Mouse (Mus musculus): ENCODE measurements around the gene Asphd1.

Gene Asphd1

DNA sequence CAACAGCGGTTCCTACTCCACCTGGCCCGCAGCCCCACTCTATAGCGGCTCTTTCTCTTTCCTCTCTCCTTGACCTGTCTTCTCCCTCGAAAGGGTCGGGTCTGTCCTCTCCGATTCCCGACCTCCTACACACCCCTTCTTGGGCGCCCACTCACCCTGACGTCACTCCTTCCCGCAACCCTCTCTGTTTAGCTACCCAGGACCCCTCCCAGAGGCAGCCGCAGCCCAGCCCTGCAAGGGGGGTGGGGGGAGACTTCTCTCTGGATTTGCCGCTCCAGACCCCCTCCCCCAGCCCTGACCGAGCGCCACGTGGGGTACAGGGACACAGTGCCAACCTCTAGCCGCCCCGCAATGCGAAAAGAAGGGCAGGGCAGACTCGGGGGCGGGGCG lies at the start of gene Asphd1:
Gene Asphd1 (minus strand): TSS at position 180 of the 390 bp plus-strand sequence.
- peak; percentile 46 for DNase-seq (ENCODE audit: low read depth, low spot score)

DNA sequence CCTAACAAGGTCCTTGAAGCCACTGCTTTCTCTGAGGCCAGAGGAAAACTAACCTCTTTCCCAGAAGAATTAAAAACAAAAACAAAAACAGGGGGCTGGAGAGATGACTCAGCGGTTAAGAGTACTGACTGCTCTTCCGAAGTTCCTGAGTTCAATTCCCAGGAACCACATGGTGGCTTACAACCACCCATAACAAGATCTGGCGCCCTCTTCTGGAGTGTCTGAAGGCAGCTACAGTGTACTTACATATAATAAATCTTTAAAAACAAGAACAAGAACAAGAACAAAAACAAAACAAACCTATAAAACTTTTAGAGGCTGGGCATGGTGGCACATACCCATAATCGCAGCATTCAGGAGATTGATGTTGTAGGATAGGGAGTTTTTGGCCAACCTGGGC lies 47.1 kb upstream of the Asphd1 start:
- DNase-seq (ENCODE audit: low read depth, low spot score), result no peak

DNA sequence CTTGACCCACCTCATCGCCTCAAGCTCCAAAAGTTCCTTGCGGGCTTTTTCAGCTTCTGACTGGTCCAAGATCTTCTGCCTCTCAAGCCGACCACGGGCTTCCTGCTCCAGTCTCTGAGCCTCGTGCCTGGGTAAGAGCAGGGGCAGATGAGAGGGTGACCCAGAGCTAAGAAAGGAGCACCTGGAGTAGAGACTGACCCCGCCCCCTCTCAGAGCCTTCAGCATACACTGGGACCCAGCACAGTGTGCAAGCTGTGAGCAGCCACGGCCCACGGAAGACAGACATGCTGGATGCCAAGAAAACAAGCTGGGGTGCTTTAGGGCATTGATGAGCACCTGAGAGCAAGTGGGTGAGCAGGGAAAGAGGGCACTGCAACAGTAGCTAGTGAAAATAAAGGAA lies 39.4 kb upstream of the Asphd1 start:
- DNase-seq (ENCODE audit: low read depth, low spot score), result no peak

DNA sequence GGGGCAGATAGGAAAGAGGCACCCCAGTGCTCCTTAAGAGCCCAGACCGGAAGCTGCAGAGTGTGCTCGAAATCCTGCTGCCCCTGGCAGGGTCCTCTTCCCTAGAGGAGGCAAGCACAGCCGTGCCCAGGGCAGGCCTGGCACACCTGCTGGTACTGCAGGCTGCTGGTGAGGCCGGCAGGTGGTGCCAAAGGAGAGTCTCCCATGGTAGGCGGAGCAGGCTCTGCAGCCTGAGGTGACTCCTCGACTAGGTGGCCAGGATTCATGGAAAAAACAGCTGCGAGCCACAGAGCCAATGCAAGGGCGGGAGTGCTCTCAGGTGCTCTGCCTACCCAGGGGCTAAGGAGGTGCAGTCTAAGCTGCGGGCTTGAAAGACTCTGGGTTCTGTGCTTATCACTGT lies 36.9 kb upstream of the Asphd1 start:
- DNase-seq (ENCODE audit: low read depth, low spot score), result no peak

DNA sequence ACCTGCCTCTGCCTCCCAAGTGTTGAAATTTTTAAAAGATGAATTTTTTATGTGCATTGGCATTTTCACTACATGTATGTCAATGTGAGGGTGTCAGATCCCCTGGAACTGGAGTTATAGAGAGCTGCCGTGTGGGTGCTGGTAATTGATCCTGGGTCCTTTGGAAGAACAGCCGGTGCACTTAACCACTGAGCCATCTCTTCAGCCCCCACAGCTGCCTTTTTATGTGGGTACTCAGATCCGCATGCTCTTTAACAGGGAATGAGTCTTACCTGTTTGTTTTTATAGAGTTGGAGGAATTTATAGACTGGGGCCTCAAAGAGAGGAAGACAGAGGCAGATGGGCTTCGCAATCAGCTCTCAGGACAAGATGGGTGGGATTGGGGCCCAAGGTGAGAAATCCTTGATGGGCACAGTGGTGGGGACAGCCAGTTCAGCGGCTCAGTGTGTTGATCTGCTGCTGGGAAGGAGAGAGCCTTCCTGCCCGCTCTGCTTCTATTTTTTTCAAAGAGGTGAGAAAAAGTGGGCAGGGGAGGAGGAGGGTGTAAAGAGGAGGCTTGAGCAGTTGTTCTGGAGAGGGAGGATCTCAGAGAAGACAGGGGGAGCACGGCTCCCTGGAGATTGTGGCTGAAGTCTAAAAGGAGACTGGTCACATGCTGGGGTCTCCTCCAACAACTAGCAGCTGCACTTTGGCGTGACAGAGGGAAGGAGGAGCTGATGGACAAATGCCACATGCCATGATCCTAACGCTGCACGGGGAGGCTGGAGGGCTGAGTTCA lies 35.5 kb upstream of the Asphd1 start:
- no peak for DNase-seq (ENCODE audit: low read depth, low spot score)

DNA sequence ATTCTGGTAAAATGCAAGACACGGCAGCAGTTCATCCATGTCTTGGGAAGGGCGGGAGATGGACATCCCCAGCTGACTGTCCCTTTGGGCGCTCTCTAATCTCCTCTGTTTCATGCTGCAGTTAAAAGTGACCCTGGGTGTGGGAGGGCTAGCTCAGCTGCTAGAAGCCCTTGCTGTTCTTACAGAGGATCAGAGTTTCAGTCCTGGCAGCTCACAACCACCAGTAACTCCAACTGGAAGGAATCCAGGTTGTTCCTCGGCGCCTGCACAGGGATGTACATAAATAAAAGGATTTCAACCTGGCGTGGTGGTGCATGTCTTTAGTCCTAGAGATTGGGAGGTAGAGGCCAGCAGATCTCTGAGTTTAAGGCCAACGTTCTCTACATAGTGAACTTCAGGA lies 33.7 kb upstream of the Asphd1 start:
- DNase-seq (ENCODE audit: low read depth, low spot score), result no peak

DNA sequence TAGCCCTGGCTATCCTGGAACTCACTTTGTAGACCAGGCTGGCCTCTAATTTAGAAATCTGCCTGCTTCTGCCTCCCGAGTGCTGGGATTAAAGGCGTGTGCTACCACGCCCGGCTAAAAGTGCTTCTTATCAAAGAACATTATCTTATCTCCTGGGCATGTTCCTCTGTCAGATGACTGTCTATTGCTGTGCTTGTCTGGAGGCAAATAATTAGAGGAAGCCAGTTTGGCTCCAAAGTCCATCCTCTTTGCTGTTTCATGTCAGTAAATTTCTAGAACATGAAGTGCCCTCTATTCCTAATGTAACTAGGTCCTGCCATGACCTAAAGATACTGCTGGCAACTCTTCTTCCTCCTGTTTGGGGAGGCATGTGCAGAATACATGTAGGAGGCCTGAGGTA lies 32.7 kb upstream of the Asphd1 start:
- no peak for DNase-seq (ENCODE audit: low read depth, low spot score)

DNA sequence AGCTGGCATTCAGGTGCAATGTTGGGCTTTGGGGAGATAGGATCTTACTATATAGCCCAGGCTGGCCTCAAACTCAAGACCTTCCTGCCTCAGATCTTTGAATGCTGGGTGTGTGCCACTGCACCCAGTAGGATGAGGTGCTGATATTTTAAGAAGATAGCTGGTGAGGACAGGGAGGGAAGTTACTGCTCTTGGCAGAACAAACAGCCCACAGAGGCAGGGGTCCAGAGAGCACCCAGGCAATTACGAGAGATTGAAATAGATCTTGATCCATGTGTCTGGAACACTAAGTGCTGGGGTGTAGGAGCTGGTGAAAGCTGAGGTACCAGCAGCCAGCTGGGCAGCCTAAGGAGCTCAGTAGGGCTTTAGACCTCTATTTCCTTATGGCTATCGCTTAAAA lies 32.2 kb upstream of the Asphd1 start:
- DNase-seq (ENCODE audit: low read depth, low spot score), result no peak

DNA sequence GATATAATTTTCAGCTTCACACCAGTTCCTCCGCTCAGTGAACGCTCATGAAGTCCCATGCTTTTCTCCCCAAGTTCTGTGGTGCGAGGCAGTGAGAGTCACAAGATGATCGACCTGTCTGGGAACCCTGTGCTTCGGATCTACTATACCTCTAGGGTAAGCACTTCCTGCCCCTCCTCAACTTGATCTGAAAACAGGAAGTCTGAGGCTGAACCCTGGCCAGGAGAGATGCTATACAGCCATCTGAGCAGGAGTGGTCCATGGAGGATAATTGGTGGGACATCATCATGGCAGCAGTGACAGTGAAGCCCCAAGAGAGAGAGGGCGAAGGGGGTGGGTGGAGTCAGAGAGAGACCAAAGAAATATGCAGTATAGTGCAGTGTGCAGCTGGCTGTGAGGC lies 29.5 kb upstream of the Asphd1 start:
- no peak for DNase-seq (ENCODE audit: low read depth, low spot score)

DNA sequence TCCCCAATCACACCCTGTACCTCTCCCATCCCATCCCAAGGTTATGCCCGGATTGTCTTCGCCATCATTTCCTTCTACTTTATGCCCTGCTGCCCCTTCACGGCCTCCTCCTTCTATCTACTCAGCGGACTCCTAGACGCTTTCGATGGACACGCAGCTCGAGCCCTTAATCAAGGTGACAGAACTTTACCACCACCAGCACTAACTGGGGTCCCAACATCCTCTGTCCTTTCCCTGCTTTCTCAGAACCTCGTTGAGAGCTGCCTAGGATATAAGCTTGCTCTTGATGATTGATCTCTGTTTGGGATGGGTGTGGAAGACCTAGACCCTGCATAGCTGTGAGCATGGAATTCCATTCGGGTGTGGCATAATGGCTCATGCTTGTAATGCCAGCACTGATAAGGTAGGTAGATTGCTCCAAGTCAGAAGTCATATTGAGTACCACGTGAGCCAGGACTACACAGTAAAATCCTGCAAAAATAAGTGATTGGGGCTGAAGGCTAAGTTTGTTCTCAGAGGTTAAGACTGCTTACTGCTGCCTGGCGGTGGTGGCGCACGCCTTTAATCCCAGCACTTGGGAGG lies 27.6 kb upstream of the Asphd1 start:
- DNase-seq (ENCODE audit: low read depth, low spot score), result no peak

DNA sequence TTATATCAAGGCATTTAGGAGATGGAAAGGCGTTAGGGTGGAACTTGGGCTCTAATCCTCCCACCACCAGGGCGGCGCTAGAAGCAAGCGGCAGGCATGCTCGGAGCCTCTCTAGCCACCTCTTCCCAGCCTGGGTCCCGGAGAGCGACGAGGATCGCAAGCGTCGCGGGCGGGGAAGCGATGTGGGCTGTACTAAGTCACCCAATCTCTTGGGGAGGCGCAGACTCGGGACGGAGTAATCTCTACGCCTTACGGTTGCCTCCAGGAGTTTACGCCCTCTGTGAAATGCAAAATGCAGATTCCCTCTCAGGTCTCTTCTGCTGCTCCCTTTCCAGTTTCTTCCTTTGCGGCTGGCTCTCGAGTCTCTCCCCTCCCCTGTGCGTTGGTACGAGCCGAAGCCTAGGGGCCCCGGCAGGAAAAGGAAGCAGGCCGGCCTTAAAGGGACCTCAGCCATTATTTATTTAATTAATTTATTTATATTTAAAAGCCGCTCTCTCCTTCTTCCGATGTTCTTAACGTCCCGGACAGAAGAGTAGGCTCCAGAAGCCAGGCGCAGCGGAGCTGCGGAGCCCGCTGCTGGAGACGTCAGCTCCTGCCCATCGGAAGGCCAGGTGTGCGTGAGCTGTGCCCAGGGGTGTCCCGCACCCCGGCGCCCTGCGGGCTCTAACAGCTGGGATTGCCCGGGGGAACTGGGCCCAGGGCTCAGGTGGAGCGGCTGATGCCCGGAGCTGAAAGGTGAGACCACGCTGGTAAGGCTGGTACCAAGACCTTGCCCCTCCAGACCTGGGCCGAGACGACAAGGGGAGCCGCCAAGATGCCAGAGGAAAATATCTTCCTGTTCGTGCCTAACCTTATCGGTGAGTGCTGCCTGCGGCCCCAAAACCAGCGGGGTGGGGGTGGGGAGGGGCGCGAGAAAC lies 26.8 kb upstream of the Asphd1 start, which contains the start of gene Cdiptos:
Gene Cdiptos (minus strand): TSS at position 149 of the 917 bp plus-strand sequence.
- DNase-seq (ENCODE audit: low read depth, low spot score), result peak; percentile 93

DNA sequence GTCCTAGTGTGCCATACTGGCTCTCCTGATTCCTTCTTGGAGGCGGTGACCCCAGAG lies 26.3 kb upstream of the Asphd1 start, which contains the start of gene Cdipt:
Gene Cdipt (plus strand): TSS at position 22 of the 57 bp plus-strand sequence.
- DNase-seq (ENCODE audit: low read depth, low spot score), result no peak

DNA sequence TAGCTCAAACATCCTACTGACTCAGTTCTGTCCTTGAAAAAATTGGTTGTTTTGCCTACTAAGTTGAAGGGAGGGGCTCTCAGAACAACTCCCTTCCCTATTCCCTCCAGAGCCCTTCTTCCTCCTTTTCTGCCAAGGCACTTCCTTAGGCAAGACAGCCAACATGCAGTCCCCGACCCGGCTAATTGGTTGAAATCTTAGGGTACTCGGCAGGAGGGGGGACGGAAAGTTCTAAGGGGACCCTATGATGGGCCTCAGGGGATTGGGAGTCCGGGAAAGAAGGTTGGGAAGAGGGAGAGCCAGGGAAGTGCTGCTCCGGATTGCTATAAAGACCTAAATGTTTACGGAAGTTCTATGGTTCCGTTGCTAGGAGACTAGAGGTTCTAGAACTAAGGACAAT lies 26.1 kb upstream of the Asphd1 start:
- DNase-seq (ENCODE audit: low read depth, low spot score), result no peak

DNA sequence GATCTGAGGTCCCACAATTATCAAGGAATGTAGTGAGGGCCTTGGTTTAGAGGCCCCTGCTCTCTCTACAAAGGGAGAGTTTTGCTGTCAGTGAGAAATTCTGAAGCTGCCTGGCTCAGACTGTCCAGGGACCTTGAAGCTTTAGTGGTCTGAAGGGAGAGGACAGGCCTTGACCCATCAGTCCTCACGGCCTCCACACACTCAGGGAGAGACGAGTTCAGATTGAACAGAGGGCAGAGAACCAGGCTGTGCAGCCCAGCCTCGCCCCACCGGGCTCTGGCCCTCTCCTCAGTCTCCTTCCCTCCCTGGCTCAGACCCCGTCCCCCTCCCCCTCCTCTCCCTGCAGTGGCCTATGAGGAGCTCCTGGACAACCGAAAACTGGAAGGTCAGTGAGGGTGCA lies 18.0 kb upstream of the Asphd1 start:
- no peak for DNase-seq (ENCODE audit: low read depth, low spot score)

DNA sequence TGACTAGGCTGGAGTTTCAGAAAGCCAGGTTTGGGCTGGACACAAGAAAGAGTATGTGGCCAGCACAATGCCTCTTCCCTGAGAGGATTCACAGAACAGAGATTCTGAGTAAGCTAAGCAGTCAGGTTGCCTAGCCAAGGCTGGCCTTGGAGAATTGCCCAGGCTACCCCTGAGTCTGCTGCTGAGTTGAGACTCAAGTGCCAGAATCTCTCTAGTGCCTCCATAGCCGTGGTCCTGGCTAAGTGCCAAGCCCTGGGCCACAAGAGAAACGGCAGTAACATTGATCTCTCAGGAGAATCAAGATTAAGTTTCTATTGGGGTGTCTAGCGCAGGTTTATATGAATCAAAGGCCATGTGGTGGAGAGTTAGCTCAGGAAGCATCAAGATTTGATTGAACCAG lies 16.2 kb upstream of the Asphd1 start:
- no peak for DNase-seq (ENCODE audit: low read depth, low spot score)

DNA sequence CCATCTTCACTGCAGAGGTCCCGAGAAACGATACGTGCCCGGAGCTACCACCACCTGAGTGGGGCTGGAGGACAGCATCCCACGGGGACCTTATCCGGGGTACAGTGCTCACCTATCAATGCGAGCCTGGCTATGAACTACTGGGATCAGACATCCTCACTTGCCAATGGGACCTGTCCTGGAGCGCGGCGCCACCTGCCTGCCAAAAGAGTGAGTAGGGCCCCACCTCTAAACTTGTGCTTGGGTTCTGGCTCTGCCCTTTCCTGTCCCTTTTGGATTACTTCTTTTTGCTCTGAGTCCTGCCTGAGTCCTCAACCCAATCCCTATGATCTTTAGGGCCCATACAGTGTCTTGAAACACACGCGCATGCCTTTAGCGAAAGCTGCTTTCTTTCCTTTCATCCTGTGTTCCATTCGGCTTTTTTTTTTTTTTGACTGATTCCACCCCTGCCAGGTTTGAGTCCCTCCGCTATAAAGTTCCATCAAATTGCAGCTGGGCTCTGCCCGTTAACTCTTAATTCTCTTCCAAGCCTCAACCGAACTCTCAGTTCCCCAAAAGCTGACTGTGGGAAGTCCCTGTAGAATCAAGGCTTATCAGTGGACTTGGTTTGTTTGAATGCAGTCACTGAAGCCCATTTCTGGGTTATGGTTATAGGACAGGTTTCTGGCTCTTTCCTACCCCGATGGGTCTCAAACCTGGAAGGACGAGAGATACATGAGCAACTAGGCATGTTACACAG lies 14.3 kb upstream of the Asphd1 start:
- no peak for DNase-seq (ENCODE audit: low read depth, low spot score)

DNA sequence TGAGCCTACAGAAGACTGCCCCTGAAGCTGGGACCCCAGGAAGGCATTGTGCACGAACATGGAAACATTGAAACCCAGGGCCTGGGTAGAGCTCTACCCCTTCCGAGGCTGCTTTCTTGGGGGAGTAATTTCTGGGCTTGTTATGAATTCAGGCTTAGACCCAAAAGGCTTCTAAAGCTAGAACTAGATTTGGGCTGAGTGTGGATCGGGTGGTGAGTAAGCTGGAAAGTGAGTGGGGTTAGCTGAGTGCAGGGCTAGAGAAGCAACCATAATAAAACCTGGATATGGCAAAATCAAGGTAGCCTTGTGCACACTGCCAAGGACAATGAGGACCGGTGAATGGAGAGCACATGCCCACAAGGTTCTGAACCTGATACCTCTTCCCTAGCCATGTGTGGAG lies 12.6 kb upstream of the Asphd1 start:
- no peak for DNase-seq (ENCODE audit: low read depth, low spot score)

DNA sequence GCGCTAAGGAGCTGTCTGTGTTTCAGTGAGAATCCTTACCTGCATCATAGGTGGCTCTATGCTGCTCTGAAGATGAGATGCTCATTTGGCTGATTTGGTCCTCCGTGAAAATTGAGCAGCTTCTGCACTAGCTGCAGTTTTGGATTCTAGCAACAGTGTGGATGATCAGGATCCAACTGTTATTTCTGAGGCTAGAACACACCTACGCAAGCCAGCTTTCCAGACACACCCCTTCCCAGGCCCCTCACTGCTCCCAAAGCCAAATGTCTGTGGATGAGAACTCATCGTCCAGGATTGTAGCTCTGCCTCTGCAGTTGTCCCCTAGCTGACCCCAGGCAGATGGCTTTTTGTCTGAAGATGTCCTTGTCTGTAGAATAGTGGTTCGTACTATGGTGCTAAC lies 11.7 kb upstream of the Asphd1 start:
- DNase-seq (ENCODE audit: low read depth, low spot score), result no peak

DNA sequence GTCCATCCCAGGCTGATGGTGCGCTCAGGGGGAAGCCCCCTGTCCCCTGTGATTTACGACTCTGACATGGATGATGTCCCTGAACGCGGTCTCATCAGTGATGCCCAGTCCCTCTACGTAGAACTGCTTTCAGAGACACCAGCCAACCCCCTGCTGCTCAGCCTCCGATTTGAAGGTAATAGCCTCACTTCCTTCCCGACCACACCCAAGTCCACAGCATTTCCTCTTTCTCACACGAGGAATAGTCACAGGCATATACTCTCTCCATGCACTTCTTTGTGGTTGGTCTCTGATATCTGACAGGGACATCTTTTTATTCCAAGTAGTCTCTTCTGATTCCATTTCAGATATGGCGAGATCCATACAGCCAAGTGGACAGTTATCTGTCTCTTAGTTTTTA lies 10.4 kb upstream of the Asphd1 start:
- no peak for DNase-seq (ENCODE audit: low read depth, low spot score)

DNA sequence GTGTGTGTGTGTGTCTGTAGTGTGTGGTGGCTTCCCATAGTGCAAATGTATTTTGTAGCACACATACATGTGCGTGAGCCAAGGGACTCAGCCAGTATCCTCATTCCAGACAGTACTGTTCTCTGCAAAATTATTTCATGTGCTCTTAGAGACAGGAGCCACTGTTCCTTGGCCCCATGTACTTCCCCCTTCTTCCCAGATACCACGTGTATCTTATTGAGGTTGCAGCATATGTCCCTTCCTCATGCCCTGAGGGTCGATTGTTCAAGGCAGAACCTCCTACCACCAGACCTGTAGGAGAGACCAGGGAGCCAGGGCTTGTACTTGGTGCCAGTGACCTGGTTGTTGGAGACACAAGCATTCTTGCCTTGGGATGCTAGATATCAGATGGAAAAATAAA lies 5.7 kb upstream of the Asphd1 start:
- no peak for DNase-seq (ENCODE audit: low read depth, low spot score)

DNA sequence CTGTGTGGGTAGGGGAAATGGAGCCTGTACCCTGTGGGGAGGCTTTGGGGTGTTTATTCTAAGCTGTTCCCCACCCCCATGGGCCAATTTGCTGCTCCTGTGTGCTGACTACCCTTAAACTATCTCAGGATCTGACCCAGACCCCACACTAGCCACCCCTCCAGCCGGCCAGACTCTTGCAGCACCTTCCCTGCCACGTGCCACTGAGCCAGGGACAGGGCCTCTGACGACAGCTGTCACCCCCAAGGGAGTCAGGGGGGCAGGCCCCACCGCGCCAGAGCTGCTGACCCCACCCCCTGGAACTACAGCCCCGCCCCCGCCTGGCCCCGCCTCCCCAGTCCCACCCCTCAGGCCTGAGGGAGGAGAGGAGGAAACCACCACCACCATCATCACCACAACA lies 3.3 kb upstream of the Asphd1 start:
- no peak for DNase-seq (ENCODE audit: low read depth, low spot score)

DNA sequence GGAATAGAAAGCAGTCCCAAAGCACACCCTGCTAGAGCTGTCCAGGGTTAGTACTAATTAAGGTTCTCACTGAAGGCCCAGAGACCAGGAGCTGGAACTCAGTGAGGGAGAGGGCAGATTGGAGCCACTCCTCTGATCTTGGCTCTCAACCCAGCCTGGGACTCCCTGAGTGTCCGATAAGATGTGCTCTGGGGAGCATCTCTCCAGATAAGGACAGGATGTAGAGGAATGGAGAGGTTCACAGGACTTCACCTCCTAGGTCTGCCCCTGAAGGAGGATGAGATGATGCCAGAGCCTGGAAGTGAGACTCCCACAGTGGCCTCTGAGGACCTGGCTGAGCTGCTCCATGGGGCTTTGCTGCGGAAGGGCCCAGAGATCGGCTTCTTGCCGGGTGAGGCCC lies 2.4 kb upstream of the Asphd1 start:
- no peak for DNase-seq (ENCODE audit: low read depth, low spot score)
